Mouse (Mus musculus): ENCODE measurements around the gene Osbpl8. TPM values are rescaled to one million over a fixed set of nuclear protein-coding genes. Genes with fewer than 3 reads are reported as not detected.

Osbpl8 gene
- polyA plus RNA-seq, 1 experiment, result 17.1 TPM

GRCm38 (mm10) chr10:111273463-111274088 lies 109.0 kb downstream of the Osbpl8 start:
- Histone ChIP-seq H3K4me3 (ENCODE audit: insufficient read depth, low read depth, low read length) (no peak overlapping the region), H3K4me1 (ENCODE audit: control insufficient read depth, insufficient read depth, low read length) (no peaks in the 10 kb centered on the region), H3K36me3 (ENCODE audit: control insufficient read depth, insufficient read depth, low read length) (peaks cover 15% of the 10 kb centered on the region), H3K27ac (ENCODE audit: insufficient read depth, low read depth, low read length) (no peak overlapping the region), H3K27me3 (replicated peaks; ENCODE audit: control insufficient read depth, insufficient read depth, low read length) (no peaks in the 10 kb centered on the region)
- DNase-seq, result no peak
- TF ChIP-seq POLR2A (IDR thresholded peaks at IDR 0.05; ENCODE audit: low read depth, low read length) (no peak), CTCF (conservative IDR thresholded peaks at IDR 0.05; ENCODE audit: insufficient read depth, insufficient read length, low read depth, low read length) (no peak)
- WGBS, result 58% methylated on average over 5 of the region's 5 CpGs

- no peaks in the 10 kb centered on the region for H3K4me1 ChIP-seq (ENCODE audit: control insufficient read depth, insufficient read depth, low read length)
- no peaks in the 10 kb centered on the region for H3K27me3 ChIP-seq (replicated peaks; ENCODE audit: control insufficient read depth, insufficient read depth, low read length)
- no peak for TF ChIP-seq CTCF (conservative IDR thresholded peaks at IDR 0.05; ENCODE audit: insufficient read depth, insufficient read length, low read depth, low read length)
- no peak for TF ChIP-seq POLR2A (IDR thresholded peaks at IDR 0.05; ENCODE audit: low read depth, low read length)
- WGBS, result 95% methylated on average over 2 of the region's 2 CpGs
- H3K36me3 ChIP-seq (ENCODE audit: control insufficient read depth, insufficient read depth, low read length), result peaks cover 14% of the 10 kb centered on the region
- H3K4me3 ChIP-seq (ENCODE audit: insufficient read depth, low read depth, low read length), result no peak overlapping the region
- DNase-seq, result no peak
- H3K27ac ChIP-seq (ENCODE audit: insufficient read depth, low read depth, low read length), result no peak overlapping the region
Observed at GRCm38 (mm10) chr10:111275822-111276221, 111.3 kb downstream of the Osbpl8 start.

GRCm38 (mm10) chr10:111297631-111298030 lies 133.1 kb downstream of the Osbpl8 start:
- TF ChIP-seq POLR2A (IDR thresholded peaks at IDR 0.05; ENCODE audit: low read depth, low read length) (no peak), CTCF (conservative IDR thresholded peaks at IDR 0.05; ENCODE audit: insufficient read depth, insufficient read length, low read depth, low read length) (no peak)
- Histone ChIP-seq H3K4me3 (ENCODE audit: insufficient read depth, low read depth, low read length) (no peak overlapping the region), H3K36me3 (ENCODE audit: control insufficient read depth, insufficient read depth, low read length) (0 out of 2 replicates have a peak, but pooled peaks cover 1% of the 10 kb centered on the region), H3K27ac (ENCODE audit: insufficient read depth, low read depth, low read length) (no peak overlapping the region), H3K4me1 (ENCODE audit: control insufficient read depth, insufficient read depth, low read length) (peaks cover 3% of the 10 kb centered on the region; the same call in 1 of the 2 replicates), H3K27me3 (replicated peaks; ENCODE audit: control insufficient read depth, insufficient read depth, low read length) (no peaks in the 10 kb centered on the region)
- 39% methylated on average over 6 of the region's 6 CpGs for WGBS
- no peak for DNase-seq

GRCm38 (mm10) chr10:111298140-111299098 lies 133.9 kb downstream of the Osbpl8 start, which contains the start of gene Bbs10:
Bbs10 (plus strand) TSS chr10:111298679.
- Histone ChIP-seq H3K4me1 (ENCODE audit: control insufficient read depth, insufficient read depth, low read length) (peaks cover 3% of the 10 kb centered on the region; the same call in 1 of the 2 replicates), H3K27ac (ENCODE audit: insufficient read depth, low read depth, low read length) (peak within 1 kb of the TSS; percentile 36; the same call in 1 of the 2 replicates), H3K36me3 (ENCODE audit: control insufficient read depth, insufficient read depth, low read length) (no peaks in the 10 kb centered on the region), H3K4me3 (ENCODE audit: insufficient read depth, low read depth, low read length) (peak within 1 kb of the TSS; percentile 80), H3K27me3 (replicated peaks; ENCODE audit: control insufficient read depth, insufficient read depth, low read length) (no peaks in the 10 kb centered on the region)
- peak; percentile 97 for DNase-seq
- WGBS, result under 1% methylated on average over 54 of the region's 54 CpGs
- peak; percentile 71 for TF ChIP-seq CTCF (conservative IDR thresholded peaks at IDR 0.05; ENCODE audit: insufficient read depth, insufficient read length, low read depth, low read length)
- TF ChIP-seq POLR2A (IDR thresholded peaks at IDR 0.05; ENCODE audit: low read depth, low read length), result peak; percentile 41

- TF ChIP-seq POLR2A (IDR thresholded peaks at IDR 0.05; ENCODE audit: low read depth, low read length) (no peak), CTCF (conservative IDR thresholded peaks at IDR 0.05; ENCODE audit: insufficient read depth, insufficient read length, low read depth, low read length) (no peak)
- no peak for DNase-seq
- Histone ChIP-seq H3K4me3 (ENCODE audit: insufficient read depth, low read depth, low read length) (no peak overlapping the region), H3K27me3 (replicated peaks; ENCODE audit: control insufficient read depth, insufficient read depth, low read length) (no peaks in the 10 kb centered on the region), H3K4me1 (ENCODE audit: control insufficient read depth, insufficient read depth, low read length) (peaks cover 3% of the 10 kb centered on the region; the same call in 1 of the 2 replicates), H3K36me3 (ENCODE audit: control insufficient read depth, insufficient read depth, low read length) (no peaks in the 10 kb centered on the region), H3K27ac (ENCODE audit: insufficient read depth, low read depth, low read length) (no peak overlapping the region)
- 76% methylated on average over 6 of the region's 6 CpGs for WGBS
Observed at GRCm38 (mm10) chr10:111299591-111299990, 135.0 kb downstream of the Osbpl8 start.

GRCm38 (mm10) chr10:111301041-111301440 lies 136.5 kb downstream of the Osbpl8 start:
- Histone ChIP-seq H3K4me3 (ENCODE audit: insufficient read depth, low read depth, low read length) (no peak overlapping the region), H3K27ac (ENCODE audit: insufficient read depth, low read depth, low read length) (no peak overlapping the region; the same call in 1 of the 2 replicates), H3K27me3 (replicated peaks; ENCODE audit: control insufficient read depth, insufficient read depth, low read length) (no peaks in the 10 kb centered on the region), H3K4me1 (ENCODE audit: control insufficient read depth, insufficient read depth, low read length) (peaks cover 3% of the 10 kb centered on the region; the same call in 1 of the 2 replicates), H3K36me3 (ENCODE audit: control insufficient read depth, insufficient read depth, low read length) (no peaks in the 10 kb centered on the region)
- TF ChIP-seq POLR2A (IDR thresholded peaks at IDR 0.05; ENCODE audit: low read depth, low read length) (no peak), CTCF (conservative IDR thresholded peaks at IDR 0.05; ENCODE audit: insufficient read depth, insufficient read length, low read depth, low read length) (no peak)
- WGBS, result 65% methylated on average over 5 of the region's 5 CpGs
- peak; percentile 64 for DNase-seq
